Mouse (Mus musculus) cerebellum, postnatal 25 days (tissue): ENCODE results near the gene Rgs6.

ENCODE experiments used
- DNase-seq, 2 experiments: peaks; one replicate each; pipeline ENCODE4 v3.0.0; 2021; ENCODE audit warnings: mixed read lengths in 2 of 2

Gene Rgs6

DNA sequence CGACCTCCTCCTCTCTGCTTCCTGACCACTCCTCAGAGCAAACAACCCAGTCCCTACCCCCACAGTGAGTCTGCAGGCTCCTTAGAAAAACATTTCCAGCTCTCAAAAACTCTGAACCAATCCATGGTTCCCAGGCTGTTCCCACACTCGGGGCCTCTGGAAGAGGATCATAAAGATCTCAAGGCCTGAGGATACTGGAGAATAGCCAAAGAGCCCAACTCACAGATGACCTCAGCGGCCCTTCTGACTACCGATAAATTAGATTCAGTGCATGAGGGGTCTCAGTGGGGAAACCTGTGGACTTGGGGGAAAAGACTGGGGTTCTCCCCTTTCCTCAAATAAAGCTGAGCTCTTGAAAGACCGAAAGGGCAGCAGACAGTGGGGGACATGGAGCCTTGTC is 622.2 kb downstream of the Rgs6 start:
- DNase-seq = no peak

- peak; percentile 75 to 76 for DNase-seq
Observed at GRCm38 (mm10) chr12:83210735-83211134, 622.6 kb downstream of the Rgs6 start.

DNA sequence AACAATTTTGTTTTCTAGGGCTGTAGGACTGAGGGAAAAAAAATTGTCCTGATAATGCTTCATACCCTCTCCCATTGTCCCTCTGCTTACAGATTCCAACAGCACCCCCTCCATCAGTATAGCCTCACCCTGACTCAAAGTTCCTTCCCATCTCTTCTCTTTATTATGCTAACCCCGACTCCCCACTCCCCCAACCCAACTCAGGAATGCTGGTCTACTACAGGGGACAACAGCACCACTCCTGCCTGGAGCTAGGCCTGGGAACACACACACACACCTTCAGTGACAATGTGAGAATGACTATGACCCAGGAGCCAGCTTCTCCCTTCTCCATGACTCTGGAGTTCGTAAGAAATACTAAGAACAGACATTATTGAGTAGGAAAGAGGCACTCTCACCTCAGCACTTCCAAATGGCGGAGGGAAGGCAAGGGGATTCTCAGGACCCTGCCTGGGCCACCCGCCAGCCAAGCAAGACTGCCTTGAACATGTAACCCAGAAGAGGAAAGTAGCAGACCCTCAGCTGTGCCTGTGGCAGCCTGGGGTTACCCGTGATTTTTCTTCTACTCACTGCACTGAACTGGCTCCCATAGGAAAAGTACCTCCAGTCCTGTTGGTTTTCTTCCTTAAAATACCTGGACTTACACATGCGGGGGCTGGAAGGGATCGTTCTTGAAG is 623.2 kb downstream of the Rgs6 start:
- DNase-seq = peak; percentile 49 to 56
